Mouse (Mus musculus) small intestine, adult 2 months (tissue): ENCODE results near the gene Ube2g2.

ENCODE experiments used
- CTCF ChIP-seq: fragments of 200-500 bp; IDR thresholded peaks from 2 replicates; pipeline ENCODE4 v1.5.1; 2012; ENCODE audit warnings: low read depth, mild to moderate bottlenecking, control low read depth, inconsistent platforms, low read length, moderate library complexity, mixed read lengths; ENCODE audit not compliant: insufficient replicate concordance, insufficient read length; ENCODE audit errors: extremely low read depth
- POLR2A ChIP-seq: fragments of 200-500 bp; IDR thresholded peaks from 2 replicates; pipeline ENCODE4 v1.6.1; 2012; ENCODE audit warnings: low read depth, mild to moderate bottlenecking, control low read depth, inconsistent platforms, low read length, moderate library complexity

DNA sequence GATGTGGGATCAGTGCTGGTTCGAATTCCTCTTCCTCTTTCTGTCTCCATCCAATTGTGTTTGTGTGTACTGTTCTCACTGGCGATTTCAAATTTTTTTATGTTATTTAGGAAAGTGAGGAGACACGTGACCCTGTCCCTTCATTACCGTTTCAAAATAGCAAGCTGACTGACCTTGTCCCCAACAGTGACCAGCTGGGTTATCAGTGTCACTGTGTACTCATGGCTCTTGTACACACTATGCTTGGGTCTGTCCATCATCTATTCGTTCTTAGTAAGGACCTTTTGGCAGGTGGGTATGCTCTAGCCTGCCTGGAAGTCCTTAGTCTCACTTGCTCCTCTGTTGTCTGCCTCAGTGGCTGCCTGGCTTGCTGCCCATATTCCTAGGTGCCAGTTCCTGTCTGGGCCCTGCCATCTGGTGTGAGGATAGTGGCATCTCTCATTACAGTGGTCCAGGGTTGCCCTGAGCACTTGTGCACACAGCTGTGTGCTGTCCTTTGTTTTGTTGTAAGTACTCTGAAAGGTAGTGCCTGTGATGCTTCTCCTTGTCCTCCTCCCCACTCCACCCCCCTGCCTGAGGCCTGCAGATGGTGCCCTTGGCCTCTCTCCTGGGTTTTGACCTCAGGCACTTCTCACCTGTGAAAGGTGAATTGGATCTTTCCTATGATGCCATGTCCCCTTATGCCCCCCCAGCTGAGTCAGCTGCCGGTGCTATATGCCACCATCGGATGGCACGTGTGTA is 11.7 kb upstream of the Ube2g2 start:
- TF ChIP-seq CTCF (no peak), POLR2A (no peak)
